Mouse (Mus musculus): ENCODE results near the gene Tmem259.

Gene Tmem259

DNA sequence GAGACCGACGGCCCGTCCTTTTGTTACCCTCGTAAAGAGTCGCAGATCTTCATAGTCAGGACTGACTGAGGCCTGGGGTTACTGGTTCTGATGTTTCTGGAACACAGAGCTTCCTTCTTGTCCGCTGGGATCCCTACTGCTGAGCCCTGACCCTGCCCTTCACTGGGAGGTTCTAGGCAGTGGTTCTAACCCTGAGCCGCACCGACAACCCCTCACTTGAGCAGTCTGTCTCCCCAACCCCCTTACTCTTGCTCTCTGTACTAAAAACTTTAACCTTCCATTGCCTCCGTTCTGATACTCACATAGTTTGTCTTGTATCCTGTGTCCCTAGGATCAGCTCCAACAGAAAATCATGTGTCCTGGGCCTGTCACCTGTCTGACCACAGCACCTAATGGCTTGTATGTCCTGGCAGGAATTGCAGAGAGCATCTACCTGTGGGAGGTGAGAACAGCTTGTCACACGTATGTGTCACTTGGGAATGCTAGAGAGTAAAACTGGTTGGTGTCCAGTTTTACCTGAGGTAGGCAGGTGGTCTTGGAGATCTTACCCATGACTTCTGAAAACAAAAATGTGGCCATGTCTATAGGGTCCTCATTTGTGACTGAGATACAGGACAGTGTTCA lies 23.3 kb downstream of the Tmem259 start:
- no peak for DNase-seq

DNA sequence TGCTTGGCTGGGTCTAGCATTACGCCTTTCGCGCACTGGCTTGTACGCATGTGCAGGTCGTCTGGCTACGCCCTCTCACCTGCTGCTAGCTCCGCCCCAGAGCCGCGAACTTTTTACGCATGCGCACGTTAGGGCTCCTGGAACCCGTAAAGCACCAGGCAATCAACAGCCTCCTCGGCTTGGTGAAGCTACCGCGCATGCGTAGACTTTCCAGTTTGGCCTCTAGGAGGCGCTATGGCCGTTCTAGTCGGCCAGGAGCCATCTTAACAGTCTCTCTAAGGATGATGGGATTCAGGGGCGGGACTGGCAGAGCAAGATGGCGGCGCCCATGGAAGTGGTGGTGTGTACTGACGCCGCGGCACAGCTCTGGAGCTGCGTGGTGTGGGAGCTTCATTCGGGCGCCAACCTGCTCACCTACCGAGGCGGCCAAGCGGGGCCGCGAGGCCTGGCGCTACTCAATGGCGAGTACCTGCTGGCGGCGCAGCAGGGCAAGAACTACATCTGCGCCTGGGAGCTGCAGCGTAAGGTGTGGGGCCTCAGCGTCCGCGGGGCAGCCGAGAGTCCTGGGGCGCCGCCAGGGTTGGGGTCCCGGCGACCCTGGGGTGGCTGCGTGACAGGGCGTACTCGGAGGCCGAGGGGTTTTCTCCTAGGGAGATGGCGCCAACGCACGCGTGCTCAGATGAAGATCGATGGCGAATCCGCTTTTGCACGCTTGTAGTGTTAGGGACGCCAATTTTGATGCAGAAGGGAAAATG lies 24.1 kb downstream of the Tmem259 start, which contains the start of gene Wdr18:
TSS of gene Wdr18 (plus strand) at position 306 of the 755 bp plus-strand sequence.
- DNase-seq = peak; percentile 99 to 100

DNA sequence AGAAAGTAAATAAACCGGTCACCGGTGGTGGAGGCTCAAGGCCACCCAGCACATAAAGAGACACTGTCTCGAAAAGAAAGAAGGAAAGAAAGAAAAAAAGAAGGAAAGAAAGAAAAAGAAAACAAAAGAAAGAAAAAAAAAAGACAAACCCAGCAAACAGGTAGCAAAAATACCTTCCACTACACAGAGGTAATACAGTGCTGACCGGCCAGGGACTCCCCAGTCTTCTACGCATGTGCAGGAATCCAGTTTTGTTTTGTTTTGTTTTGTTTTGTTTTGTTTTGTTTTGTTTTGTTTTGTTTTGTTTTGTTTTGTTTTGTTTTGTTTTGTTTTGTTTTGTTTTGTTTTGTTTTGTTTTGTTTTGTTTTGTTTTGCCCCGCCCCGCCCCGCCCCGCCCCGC lies 24.7 kb downstream of the Tmem259 start:
- DNase-seq = peak in 1 of 2 experiments; percentile 59

- peak; percentile 87 to 92 for DNase-seq
These were observed 25.9 kb downstream of the Tmem259 start for GRCm38 (mm10) chr10:79958140-79958816.

DNA sequence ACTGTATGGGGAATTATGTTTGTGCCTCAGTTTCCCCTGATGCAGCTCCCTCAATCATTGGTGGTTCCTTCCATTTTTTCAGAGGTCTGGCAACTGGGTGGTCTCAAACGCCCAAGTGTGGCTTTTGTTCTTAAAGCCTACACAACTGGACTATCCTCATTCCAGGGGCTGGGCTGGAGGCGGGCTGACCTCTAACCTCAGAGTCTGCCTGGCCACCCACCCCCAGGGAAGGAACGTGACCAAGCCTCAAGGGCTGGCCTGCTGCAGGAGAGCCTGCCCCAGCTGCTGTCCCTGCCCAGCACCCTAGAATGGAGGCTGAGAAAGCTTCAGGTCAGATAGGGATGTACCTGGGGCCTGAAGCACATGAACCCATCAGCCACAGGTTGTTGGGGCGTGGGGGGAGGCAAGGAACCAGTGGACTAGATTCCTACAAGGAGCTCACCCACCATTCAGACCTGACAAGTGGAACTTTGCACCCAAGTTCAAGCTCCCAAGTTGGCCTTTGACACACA lies 27.4 kb downstream of the Tmem259 start:
- DNase-seq = no peak

DNA sequence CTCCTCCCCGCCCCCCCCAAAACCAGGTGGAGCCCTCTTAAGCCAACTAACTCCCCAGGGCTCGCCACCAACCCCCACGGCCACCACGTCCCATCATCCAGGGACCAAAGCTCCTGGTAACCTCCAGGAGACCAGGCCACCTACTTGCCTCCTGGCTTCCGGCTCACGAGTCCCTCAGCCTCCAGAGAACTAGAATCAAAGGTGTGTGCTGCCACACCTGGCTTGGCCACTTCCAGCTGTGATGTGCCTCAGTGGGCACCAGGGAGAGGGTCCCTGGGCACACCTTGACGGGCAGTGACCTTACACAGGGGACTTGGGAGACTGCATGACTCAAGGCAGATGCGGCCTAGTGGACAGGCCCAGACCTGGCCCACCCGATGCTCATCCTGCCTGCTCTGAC lies 28.4 kb downstream of the Tmem259 start:
- no peak for DNase-seq

- peak; percentile 61 to 71 for DNase-seq
These were observed 30.2 kb downstream of the Tmem259 start for GRCm38 (mm10) chr10:79953946-79954345.

- DNase-seq = no peak
These were observed 33.5 kb downstream of the Tmem259 start for GRCm38 (mm10) chr10:79950661-79951060.

DNA sequence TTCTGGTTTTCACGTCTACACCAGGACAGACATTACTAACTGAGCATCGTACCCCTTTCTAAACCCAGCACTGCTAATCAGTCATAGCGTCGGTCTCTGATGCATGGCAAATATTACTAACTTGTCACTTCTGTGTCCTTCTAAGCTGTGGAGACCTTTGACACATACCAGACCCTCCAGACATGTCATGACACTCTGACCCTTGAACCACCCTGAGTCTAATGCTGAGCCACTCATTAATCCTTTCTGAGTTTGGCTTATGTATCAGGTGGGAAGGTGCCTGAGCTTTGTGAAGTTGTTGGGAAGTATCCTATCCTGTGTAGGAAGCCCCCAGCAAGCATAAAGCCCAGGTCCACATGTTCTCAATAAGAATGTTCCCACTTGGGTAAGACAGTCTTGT lies 34.3 kb downstream of the Tmem259 start:
- no peak for DNase-seq

DNA sequence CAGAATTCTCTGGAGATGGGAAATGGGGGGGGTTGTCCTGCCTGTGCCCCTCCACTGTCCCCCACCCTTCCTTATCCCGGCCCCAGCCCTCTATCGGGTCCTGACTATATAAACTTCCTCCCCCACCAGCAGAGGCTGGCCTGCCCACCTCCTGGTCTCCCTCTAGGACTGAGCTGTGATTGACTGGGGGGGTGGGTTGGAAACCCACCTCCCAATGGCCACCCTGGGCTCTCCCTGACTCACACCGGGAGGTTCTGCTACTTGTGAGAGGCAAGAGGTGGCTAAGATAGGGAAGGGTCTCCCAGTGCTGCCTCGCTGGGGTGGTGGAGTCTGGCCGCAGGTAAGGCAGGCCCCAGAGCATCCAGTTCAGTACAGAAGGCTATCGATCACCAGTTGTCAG lies 36.6 kb downstream of the Tmem259 start:
- no peak for DNase-seq

DNA sequence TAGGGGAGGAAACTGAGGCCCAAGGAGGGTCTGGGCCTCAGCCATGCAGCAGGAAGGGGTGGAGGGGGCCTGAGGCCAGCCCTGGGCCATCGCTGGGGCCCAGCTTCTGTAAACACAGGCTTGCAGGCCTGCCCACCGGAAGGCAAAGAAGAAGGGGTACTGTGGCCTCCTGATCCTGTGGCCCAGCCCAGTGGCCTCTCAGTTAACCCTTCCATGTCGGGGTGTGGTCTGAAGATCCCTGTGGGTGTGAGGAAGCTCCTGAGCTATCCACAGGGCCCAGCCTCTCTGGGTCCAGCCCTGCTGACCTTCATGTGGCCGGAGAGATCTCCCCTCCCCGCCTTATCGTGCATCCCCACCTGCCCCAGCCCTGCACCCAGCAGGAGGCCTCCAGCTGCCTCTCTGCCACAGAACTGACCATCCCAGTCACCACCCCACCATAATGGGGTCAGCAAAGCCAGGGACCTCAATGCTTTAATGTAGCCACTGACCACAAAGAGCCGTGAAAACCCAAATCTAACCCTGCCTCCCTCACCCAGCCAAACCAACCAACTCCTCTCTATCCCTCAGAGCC lies 37.3 kb downstream of the Tmem259 start:
- DNase-seq = peak; percentile 59 to 75

- DNase-seq = peak; percentile 64 to 82
These were observed 38.5 kb downstream of the Tmem259 start for GRCm38 (mm10) chr10:79945507-79946234.

DNA sequence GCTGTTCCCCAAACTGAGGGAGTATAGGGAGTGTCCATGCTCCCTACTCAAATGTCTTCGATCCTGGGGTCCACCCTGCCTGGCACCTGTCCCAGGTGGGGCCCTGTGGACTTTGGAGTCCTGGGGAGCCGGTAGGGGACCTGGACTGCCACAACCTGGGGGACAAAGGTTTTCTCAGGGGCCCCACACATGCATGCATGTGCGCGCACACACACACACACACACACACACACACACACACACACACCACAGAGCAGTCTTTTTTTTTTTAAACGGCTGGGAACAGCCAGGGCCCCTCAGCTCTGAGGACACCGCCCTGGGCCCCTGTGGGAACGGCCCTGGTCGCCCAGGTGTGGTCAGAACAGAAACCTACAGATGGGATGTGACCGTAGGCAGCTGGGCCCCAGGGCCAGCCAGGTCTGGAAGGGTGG lies 40.6 kb downstream of the Tmem259 start:
- DNase-seq = no peak

GRCm38 (mm10) chr10:79942988-79943387 lies 41.1 kb downstream of the Tmem259 start:
- DNase-seq = no peak

- DNase-seq = peak; percentile 66 to 77
These were observed 43.4 kb downstream of the Tmem259 start for GRCm38 (mm10) chr10:79940749-79941148.

DNA sequence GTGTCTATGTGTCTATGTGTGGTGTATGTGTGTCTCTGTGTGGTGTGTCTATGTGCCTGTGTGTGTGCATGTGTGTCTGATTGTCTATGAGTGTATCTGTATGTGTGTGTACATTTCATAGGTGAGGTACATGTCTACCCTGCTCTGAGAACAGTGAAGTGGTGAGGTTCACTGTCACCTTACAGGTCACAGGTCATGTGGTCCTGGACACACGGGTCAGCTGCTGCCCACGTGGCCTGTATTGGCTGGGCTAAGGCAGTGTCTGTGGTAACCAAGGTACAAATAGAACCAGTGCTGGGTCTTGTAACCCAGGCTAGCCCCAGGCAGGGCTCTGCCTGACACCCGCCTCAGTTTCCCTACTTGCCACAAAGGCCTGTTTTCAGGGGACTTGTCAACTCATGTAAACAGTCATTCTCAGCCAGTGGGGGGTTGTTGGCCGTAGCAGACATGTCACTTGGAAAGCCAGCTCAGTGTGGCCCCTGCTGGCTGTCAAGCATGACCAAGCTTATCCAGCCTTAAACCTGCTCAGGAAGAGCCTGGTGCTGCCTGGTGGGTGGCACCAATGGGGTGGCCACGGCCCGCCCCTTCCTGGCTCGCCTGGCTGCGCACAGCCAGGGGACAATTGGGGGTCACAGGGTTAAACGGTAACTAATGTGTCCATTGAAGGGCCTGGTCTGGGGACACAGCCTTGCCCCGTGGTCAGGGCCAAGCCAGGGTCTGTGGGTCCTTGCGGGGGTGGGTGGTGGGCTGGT lies 46.2 kb downstream of the Tmem259 start:
- DNase-seq = no peak

- DNase-seq = peak; percentile 90 to 94
These were observed 47.2 kb downstream of the Tmem259 start for GRCm38 (mm10) chr10:79936911-79937441.

DNA sequence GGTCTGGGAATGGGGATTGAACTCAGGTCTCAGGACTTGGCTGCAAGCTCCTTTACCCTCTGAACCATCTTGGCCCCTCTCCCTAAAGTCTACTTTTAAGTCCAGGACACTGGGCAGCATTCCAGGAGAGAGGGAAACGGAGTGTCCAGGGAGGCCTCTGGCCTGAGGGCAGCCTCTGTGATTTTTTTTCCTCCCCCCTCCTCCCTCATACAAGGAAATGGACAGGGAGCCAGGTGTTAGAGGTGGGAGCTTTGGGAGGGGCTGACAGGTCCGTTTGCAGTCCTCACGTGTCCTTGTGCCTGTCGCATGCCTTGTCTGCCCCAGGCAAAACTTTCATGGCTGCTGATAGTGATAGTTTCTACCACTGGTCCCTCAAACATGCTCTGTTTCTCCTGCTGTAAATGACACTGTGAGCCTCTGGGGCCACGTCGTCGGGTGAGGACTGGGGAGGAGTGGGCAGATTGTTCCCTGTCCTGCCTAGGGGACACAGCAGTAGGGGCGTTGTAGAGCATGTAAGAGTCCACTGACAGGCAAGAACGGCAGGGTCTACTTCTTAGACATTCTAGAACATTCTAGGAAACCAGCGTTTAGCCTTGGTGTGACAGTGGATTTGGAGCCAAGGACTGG lies 47.7 kb downstream of the Tmem259 start:
- peak in 1 of 2 experiments; percentile 46 for DNase-seq

DNA sequence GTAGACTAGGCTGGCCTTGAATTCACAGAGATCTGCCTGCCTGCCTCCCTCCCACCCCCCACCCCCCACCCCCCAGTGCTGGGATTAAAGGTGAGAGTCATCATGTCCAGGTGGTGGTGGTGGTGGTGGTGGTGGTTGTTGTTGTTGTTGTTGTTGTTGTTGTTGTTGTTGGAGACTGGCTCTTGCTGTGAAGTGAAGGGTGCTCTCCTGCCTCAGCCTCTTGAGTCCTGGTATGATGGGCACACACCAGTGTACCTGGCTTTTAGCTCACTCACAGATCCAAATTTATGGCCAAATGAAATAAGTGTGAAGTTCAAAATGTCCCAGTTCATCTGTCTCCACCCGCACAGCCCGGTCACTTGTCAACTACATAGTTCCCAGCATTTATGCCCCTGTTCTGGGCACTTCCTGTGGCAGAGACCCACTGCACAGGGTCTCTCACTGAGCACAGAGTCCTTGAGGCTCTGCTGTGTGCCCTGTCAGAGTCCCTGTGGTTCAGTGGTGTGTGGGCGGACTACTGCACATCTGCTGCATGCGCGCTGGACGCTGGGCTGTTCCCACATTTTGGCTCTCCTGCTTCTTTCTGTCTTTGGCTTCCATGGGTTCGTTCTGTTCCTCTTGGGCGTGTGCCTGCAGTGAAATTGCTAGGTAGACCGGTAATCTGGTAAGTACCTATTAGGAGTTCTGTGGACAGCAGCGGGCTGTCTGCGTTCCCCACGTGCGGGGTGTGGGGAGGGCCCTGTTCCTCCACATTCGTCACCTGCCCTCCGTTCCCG lies 49.1 kb downstream of the Tmem259 start:
- DNase-seq = no peak

DNA sequence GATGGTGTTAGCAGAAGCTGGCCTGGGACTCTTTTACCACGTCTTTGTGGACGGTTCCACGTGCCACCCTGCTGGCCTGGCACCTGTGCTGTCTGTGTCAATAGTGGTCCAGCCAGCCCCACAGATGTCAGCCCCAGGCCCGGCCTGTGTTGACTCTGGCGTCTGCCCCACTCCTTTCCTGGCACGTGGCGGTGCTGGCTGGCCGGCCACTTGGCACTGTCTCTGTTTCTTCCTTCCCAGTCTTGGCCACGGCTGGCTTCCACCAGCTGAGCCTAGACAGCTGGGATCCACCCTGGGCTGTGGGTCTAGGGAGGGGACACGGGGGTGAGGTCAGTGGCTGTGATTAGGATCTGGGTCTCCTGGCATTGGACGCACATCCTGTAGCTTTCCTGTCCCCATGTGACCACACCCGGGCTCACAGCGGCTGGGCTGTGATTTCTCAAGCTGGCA lies 49.8 kb downstream of the Tmem259 start:
- peak; percentile 91 to 97 for DNase-seq

Measured in lung, postnatal 4 days (tissue).